Mouse (Mus musculus) c-Kit-positive CD71-positive TER-119-positive erythroid progenitor cells, embryonic 14.5 days (primary cell): ENCODE results near the gene Ptprz1.

Experiments
- DNase-seq: peaks from one replicate; pipeline ENCODE4 v3.0.0-alpha.2; 2013; ENCODE audit warnings: low spot score

The Ptprz1 gene

DNA sequence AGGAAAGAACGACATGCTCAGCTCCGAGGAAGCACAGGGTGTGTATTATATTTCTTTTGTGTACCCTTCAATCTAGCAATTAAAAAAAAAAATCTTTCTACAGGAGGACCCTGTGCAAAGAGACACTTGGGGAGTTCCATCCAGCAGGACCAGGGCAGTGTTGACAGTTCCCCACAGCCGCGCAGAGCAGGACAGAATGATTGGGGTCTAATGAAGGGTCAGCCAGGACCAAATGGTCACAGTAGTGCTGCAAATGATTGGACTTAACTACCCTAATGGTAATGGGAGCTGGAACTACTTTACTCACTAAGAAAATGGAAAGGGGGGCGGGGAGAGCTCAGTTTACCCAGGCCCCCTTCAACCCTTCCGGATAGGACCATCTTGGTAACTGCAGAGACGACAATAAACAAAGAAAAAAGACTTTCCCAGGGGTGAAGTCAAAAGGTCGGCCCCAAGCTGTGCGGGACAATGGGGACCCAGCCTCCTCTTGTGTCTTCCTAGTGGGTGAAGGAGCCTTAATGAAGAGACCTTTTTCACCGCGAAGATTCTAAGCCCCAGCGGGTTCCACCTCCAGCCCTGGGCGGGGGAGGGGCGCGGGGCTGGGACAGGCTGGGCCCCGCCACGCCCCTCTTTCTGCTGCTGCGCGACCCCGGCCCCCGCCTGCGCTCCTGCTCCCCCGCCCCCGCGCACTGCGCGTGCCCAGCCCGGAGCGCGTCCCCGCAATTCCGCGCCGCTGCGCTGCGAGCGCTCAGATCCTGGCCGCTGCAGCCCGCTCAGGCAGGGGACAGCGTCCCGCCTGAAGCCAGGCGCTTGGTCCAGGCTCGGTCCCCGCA is at the start of gene Ptprz1:
Gene Ptprz1 (plus strand): TSS at position 722 of the 833 bp plus-strand sequence.
- no peak for DNase-seq

DNA sequence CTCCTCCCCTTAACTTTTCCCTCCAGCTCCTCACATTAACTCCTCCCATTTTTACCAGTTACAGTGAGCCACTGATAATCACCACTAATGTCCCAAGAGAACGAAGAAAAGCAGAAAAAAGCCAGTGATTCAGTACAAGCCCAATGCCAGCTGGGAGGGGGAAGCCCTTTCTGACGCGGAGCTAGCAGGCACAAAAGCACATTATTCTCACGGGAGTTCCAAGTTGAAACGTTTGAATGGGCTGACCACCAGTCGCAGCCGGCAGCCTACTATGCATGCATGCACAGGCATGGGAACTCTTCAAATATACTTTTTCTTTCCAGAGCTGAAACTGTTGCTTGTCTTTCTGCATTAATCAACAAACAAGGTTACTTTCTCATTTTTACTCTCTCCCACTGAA is 41.7 kb upstream of the Ptprz1 start:
- no peak for DNase-seq

DNA sequence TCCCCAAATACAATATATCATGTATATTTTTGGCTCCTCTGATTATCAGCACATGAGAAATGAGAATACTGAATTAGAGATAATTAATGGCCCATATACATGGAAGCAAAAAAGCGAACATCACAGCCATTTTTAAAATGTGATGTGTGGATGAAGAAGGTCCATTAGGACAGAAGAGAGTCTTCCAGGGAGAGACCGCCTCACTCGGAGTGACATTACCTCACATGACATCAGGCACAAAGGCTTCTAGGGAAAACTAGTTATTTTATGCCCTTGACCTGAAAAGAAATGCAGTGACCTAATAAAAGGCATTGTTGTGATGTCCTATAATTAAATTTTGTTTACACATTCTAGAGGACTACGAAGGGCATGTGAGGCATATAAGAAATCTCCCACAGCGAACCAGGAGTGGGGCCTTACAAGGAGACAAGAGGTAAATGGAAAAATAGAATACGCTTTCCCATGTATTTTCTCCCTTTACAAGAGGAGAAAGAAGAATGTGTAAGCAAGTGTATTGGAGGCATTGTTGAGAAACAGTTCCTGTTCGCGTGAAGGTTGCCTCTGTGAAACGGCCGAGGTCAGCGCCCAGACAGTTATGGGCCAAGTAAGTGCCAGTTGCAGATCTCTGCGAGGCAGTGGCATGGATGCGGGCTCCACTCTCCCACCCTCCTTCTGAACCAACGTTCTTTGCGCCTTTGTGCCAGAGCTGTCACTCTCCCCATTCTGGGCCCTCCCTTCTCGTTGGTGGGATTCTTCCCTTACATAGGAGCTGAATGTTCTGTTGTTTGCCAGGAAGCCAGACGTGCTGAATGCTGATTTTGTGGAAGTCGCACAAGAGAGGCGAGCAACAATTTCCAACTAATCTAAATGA is 41.0 kb upstream of the Ptprz1 start:
- no peak for DNase-seq

DNA sequence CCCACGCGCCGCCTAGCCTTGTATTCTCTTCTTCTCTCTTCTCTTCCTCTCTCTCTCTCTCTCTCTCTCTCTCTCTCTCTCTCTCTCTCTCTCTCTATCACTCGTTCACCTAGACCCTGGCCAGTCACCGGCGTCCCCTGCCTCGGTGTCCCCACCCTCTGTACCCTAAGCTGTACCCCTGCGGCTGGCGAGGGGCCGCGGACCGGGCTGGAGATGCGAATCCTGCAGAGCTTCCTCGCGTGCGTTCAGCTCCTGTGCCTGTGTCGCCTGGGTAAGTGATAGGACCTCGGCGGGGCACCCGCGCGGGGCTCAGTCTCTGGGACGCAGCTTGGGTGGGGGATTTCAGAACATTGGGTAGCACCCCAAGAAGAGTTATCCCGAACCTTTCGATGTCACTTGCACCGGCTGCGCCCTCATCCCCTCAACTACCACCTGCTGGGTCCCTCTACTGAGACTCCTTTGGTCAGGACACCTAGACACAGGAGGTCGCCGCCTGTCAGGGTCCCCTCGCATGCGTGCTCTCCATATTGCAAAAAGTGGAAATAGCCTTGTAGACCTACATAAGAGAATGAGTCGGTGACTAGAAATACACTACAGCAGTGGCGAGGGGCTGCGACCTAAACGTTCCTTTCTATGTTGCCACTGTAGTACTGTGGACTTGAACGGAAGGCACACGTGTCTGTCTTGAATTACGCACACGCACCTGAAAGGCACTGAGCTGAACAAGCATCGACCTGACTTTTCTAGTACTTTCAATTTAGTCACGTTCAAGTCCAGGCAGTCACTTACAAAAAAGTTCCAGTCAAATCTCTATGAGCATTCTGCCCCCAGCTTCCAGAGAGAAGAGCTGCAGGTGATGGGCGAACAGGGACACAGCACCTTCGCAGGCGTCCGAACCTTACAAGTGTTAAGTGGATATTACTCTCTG is 576 bp downstream of the Ptprz1 start:
- DNase-seq = no peak

DNA sequence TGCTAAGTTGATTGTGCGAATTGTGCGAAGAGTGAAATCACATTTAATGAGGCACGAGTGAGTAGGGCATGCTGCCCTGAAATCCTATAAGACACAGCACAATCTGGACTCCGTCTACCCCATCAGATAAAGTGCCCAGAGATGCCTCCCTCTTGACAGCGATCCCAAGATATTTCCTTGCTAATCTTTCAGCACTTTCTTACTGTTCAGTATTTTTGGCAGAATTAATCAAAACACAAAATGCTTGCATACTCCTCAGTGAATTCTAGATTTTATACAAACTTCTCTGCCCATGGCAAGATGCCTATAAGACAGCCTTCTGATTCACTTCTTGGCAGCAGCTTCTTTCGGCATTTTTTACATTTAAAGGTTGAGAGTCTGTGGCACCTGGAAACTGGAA is 12.7 kb downstream of the Ptprz1 start:
- no peak for DNase-seq

DNA sequence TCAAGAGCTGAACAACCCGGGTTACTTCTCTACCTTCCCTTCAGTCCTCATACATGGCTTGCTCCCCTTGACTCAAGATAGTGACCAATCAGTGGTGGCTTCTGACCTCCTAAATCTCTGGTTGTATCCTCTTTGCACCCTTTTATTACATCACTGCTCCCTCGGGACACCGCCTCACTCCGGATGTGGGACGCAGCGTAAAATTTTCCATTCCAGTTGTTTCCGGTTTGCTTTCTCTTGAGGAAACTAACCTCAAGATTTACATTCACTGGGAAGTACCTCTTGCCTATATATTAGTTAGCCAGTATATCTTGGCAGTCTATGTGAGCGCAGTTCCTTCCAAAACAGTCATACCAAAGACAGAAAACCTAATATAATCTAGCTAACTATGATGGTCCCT is 14.0 kb downstream of the Ptprz1 start:
- DNase-seq = no peak

DNA sequence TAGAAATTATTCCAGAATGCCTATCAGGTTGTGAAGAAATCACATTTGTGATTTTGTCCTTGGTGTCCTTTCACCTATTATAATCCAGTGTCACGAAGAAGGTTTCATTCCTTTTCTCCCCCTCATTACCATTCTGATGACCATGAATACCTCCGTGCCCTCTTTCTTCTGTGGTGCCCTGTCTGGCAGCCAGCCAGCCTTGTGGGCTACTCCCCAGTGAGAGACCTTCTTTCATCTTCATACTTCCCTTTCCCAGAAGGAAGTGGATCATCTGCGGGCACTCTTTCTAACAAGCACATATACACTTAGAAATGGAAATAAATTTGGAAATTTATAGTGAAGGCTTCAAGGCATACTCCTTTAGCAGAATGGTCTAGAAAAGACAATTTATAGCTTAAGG is 26.7 kb downstream of the Ptprz1 start:
- no peak for DNase-seq

DNA sequence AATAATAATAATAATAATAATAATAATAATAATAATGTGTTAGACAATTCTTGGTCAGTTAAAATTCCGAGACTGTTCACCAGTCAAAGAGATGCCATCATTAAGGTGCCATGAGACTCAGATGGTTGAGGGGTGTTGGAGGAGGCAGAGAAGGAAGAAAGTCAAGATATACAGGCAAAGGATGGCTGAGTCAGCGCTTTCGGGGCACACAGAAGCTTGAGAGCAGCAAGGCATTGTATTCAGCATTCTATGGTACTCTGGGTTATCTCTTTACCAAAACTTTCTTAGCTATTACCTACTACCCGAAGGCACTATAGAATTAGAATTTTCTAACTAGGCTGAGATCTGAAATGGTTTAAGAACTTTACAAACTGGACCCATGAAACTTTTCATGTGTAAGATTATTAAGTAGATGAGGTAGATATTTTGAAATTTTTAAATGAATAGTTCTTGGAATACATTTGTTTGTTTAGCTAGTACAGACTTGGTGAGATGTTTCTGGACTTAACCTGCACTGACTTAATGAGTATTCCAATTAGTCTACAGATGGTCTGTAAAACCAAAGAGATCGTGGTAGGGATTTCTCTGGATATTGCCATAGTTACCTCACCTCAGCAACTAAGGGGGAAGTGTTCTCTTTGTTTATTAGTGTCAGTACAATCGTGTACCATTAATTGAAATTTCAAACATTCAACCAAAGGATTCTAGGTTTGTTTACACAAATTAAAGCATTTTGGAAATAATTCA is 33.4 kb downstream of the Ptprz1 start:
- DNase-seq = no peak

DNA sequence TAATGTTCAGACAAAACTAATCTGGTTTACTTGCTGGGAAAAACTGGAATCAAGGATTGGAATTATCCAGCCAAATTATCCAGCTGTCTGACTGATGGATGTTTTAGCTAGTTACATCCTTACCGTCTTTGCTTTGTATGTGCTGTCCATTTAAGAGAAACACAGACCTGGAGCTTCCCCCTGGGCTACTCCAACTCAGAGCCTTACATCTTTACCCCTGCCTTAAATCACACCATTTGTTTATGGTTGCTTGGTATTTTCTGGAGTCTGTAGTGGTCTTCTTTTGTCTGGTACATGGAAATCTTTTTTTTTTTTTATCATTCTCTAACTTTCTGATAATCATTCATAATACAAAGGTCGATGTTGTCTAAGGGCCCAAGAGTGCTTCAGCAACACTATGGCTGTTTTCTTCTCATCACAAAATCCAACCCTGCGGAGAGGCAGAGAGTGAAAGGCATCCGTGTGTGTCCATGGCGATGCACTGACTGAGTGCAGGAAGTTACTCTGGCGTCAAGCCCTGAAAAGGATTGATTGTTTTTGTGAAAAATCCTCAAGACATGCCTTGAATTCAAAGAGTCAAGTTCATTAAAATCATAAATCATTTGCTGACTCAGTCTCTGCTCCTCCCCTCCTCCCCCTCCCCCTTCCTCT is 34.1 kb downstream of the Ptprz1 start:
- no peak for DNase-seq

DNA sequence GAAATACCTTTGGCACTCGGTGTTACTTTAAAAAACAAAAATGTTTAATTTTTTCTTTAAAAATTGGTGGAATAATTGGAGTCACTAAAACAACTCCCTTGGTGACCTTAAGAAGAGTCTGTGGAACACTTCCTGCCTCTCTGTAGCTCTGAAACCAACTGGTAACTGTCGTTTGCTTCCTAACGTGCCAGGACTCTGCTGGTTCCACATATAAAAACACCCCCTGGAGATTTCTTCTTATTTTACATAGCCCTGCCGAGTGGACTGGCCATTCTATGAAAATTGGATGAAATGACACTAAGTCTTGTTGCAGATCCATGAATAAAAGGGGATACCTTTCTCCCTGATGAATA is 34.6 kb downstream of the Ptprz1 start:
- no peak for DNase-seq

DNA sequence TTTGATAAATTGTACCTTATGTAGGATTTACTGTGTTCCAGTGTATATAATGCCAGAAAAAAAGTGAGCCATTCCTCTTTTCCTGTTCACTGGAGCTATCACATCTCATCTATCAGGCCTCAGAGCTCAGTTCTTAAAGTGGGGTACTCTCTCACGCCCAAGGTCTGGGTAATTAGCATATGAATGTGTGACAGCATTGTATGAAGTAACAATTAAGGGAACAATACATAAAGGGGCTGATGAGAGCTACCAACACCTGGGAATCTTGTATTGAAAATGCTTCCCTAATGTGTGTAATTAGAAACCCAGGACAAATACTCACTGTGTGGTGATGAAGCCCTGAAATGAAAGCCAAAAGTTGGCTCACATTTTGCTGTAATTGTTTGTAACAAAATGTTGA is 47.6 kb downstream of the Ptprz1 start:
- DNase-seq = no peak

DNA sequence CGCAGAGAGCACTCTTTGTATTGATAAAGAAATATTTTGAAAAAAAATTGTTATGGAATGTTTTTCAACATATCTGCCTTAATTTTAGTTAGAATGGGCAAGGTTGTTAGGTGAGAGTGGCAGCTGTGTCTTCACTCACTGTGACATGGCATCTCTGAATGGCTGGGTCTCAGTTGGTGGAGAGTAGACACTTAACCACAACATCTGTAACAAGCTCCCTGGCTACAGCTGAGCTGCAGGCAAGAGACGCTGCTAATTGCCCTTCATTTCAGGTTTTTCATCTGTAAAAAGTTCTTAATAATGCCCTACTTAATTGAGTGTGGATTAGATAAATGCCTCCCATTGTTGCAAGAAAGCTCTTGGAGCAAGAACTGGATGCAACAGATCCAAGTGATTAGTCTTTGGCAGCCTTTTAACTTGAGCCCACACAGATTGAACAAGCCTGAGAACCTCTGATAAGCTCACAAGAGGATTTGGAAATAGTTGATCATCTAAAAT is 57.5 kb downstream of the Ptprz1 start:
- no peak for DNase-seq

DNA sequence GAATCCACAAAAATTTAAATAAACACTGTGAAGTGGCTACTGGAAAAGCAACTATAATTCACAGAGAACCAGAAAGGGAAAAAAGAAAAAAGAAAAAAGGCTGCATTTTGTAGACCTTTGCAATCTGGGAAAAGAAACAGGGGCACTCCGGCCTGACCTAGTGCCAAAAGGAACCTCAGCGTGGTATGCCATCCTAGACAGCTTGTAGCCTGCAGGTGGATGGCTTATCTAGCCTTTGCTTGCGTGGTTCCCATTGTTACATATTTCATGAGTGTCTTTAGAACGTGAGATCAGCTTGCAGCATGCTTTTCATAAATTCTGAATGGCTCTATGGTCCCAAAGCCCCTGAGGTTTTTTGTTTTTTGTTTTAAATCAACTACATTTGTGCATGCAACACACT is 61.8 kb downstream of the Ptprz1 start:
- DNase-seq = no peak

DNA sequence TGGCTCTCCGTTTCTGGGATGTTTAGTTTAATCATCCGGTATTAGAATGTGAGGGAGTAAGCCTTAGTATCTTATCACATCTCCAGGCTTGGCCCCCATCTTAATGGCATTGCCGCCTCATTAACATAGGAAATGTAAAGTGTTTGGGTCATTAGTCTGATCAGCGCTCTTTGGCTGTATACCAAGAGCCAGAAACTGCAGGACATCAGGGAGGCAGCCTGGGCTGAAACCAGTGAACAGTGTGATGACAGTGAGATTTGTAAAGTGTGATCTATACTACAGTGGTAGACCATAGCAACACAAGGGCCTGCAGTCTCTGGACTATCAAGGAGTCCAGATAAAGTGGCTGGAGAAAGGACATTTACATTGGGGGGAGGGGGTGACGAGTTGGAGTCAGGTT is 62.2 kb downstream of the Ptprz1 start:
- DNase-seq = no peak

DNA sequence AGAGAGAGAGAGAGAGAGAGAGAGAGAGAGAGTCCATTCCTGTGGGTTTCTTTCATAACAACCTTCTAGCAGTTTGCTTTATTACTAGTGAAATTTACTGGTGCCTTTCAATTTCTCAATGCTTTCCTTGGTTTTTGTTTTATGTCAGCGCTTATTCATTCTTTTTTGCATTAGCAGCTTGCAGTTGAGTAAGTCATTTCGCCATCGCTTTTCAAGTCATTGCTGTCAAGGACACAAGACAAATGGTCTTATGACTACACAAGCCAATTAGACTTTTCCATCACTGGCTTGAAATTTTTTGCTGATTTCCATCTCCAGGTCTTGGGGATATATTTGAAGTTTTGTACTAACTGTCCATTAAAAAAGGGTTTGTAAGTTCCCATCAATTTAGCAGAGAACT is 68.9 kb downstream of the Ptprz1 start:
- no peak for DNase-seq

DNA sequence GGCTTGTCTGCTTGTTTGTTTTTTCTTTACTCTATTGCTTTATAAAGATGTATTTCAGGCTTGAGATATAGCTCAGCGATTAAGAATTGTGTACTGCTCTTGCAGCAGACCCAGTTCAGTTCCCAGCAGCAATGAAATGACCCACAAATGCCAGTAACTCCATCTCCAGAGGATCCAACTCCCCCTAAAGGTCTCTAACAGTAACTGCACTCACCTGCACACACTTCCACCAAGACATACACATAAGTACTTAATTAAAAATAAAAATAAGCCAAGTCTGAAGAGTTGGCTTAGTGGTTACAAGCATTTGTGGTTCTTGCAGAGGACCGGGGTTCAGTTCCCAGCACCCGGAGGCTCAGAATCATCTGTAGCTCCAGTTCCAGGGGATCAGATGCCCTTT is 88.1 kb downstream of the Ptprz1 start:
- DNase-seq = no peak

DNA sequence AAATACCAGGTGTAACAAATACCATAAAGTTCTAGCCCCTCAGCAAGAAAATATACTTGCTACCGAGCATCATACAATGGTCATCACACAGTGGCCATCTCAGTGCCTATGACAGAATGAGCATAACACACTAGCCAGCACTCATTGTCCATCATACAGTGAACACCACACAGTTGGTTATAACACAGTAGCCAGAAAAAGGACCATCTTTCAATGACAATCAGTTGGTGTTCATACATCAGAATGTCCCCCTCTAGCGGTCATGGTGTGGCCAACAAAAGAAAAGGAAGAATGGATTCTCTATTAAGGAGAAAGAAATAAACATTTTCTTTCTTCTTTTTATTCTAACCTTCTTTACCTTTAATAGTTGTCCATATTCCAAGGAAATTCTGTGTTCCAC is 92.8 kb downstream of the Ptprz1 start:
- DNase-seq = no peak

DNA sequence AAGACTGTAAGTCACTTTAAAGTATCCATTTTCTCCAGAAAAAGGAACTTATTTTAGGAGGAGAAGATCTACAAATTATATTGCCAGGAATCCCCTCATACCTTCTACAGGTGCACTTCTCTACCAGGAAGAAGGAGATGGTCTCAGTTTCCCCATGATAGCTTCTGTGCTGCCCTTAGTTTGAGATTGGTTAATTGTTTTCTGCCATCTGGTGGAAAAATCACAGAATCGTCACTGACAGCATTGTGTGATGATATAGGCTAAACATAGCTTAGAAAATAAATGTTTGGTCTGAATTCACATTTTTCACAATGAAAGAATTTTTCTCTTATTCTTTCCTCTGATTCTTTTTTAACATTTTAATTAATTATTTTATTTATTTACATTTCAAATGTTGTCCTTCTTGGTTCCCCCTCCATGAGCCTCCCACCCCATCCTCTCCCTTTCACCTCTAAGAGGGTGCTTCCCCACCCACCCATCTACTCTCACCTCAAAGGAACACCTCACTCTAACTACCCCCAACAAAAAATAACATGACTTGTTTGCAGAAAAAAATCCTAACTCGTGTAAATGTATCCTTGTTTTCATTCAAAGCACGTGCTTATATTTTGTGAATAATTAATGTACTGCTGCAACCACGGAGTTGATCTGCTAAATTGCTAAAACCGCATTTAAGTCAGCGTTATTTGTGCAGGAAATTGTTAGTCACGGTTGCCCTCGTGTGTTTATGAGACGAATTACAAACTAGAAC is 108.6 kb downstream of the Ptprz1 start:
- no peak for DNase-seq

DNA sequence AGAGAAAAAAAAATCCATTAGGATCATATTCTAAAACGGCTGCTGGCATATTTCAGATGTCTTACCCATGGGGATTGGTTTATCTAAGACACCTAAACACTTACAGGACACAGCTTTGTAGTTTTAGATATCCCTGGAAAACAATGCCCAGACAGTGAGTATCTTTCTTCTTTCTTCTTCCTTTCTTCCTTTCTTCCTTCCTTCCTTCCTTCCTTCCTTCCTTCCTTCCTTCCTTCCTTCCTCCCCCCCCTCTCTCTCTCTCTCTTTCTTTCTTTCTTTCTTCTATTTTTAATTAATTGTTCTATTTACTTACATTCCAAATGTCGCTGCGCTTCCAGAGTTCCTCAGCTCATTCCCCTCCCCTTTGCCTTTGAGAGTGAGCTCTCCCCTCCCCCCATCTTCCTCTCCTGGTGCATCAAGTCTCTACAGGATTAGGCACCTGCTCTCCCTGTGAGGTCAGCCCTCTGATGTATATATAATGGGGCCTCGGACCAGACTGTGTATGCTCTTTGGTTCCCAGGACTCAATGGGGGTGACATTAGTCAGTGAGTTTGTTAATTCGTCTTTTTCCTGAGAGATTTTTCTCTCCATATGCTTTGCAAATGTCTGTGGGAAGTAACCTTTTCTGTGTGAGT is 109.3 kb downstream of the Ptprz1 start:
- DNase-seq = no peak

DNA sequence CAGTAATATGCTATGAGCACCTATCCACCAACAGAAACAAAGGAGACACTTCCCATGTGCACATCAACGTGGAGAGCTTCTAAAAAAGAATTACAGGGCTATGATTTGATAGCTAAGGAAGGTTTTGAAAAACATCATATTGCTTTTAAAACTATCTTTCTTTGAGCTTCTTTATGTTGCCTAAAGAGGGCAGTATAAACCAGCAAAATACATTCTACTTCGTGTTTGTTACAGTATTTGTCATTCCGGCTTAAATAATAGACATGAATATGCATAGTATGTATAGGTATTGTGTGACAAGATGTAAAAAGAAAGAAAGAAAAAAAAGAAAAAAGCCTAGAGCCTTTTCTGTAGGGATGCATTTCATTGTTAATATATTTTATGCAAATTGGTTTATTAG is 127.8 kb downstream of the Ptprz1 start:
- DNase-seq = no peak
